Mouse (Mus musculus): ENCODE results near the gene Sema4f.

Gene Sema4f

GRCm38 (mm10) chr6:82915889-82916288 is 23.7 kb downstream of the Sema4f start:
- DNase-seq (ENCODE audit: low spot score), result peak; percentile 71

GRCm38 (mm10) chr6:82913336-82914247 is 26.0 kb downstream of the Sema4f start:
- DNase-seq (ENCODE audit: low spot score), result no peak

- no peak for DNase-seq (ENCODE audit: low spot score)
Measured at GRCm38 (mm10) chr6:82911303-82911702, 28.3 kb downstream of the Sema4f start.

DNA sequence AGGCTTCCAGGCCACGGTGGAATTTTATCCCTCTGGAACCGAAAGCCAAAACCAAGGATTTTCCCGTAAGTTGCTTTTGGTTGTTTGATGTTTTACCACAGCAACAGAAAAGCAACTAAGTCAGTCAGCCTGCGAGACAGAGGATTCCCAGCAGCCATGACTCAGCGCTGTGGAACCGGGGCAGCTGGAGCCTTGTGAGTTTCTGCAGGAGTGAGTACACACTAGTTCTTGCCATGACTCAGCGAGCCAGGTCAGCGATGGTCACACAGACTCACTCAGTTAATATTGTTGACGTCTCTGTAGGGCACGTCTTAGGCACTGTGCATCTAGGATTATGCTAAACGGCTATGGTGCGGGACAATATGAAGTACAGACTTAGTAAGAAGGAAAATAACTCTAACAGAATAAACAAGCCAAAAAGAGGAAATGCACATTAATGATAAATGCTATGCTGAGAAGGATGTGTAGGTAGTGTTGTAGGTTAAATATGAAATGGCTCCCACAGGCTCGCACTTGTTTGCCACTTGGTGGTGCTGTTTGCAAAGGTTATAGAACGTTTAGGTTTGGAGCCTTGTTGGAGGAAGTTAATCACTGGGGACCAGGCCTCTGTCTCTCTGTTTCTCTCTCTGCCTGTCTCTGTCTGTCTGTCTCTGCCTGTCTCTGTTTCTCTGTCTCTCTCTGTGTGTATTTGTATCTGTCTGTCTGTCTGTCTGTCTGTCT is 30.3 kb downstream of the Sema4f start:
- peak; percentile 65 for DNase-seq (ENCODE audit: low spot score)

GRCm38 (mm10) chr6:82908034-82908433 is 31.5 kb downstream of the Sema4f start:
- DNase-seq (ENCODE audit: low spot score), result no peak

GRCm38 (mm10) chr6:82906985-82907384 is 32.6 kb downstream of the Sema4f start:
- no peak for DNase-seq (ENCODE audit: low spot score)

- no peak for DNase-seq (ENCODE audit: low spot score)
Measured at GRCm38 (mm10) chr6:82902559-82902958, 37.0 kb downstream of the Sema4f start.

DNA sequence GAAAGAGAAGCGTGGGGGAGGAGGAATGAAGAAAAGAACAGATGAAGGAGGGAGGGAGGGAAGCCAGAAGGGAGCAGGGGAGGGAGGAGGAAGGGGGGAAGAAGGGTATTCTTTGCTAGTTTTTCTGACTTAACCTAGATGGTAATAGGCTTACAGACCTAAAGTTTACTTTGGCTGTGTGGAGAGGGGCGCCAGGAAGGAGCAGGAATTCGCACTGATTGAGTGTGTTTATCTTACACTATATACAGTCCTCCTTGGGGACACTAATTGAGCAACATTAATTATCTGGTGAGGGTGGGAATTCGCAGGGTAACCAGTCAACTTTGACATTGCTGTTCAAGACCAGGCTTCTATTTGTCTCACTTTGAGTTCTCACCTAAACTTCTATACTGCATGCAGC is 40.8 kb downstream of the Sema4f start:
- DNase-seq (ENCODE audit: low spot score), result no peak

GRCm38 (mm10) chr6:82898227-82898626 is 41.3 kb downstream of the Sema4f start:
- DNase-seq (ENCODE audit: low spot score), result no peak

- no peak for DNase-seq (ENCODE audit: low spot score)
Measured at GRCm38 (mm10) chr6:82897311-82897710, 42.3 kb downstream of the Sema4f start.

DNA sequence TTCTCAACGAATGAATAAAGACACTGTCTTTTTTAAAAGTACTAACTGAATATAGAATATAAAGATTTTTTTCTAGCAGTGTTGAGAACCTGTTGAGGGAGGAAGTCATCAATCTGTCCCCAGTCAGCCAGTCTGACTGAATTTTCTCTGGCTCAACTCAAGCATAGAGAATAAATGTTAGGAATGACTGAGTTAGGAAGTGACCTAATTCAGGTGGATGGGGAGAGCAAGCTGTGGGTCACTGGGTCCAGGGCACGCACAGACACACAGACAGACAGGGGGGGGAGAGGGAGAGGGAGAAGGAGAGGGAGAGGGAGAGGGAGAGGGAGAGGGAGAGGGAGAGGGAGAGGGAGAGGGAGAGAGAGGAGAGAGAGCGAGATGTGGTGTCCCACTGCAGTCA is 46.2 kb downstream of the Sema4f start:
- no peak for DNase-seq (ENCODE audit: low spot score)

DNA sequence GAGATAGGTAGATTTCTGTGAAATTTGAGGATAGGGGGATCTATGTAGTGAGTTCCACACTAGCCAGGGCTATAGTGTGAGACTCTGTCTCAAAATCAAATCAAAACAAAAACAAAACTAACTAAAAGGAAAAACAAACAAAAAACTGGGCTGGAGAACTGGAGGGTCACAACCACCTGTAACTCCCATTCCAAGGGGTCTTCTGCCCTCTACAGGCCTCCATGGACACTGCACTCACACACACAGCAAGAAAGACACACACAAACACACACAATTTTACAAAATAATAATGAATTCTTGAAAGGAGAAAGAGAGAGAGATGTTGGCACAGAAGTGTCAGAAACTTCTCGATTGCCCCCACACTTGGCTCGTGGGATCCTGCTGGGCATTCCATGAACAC is 47.0 kb downstream of the Sema4f start:
- DNase-seq (ENCODE audit: low spot score), result peak; percentile 40

GRCm38 (mm10) chr6:82891488-82891887 is 48.1 kb downstream of the Sema4f start:
- DNase-seq (ENCODE audit: low spot score), result peak; percentile 35

GRCm38 (mm10) chr6:82886330-82886729 is 53.2 kb downstream of the Sema4f start:
- no peak for DNase-seq (ENCODE audit: low spot score)

GRCm38 (mm10) chr6:82885909-82886308 is 53.7 kb downstream of the Sema4f start:
- DNase-seq (ENCODE audit: low spot score), result no peak

DNA sequence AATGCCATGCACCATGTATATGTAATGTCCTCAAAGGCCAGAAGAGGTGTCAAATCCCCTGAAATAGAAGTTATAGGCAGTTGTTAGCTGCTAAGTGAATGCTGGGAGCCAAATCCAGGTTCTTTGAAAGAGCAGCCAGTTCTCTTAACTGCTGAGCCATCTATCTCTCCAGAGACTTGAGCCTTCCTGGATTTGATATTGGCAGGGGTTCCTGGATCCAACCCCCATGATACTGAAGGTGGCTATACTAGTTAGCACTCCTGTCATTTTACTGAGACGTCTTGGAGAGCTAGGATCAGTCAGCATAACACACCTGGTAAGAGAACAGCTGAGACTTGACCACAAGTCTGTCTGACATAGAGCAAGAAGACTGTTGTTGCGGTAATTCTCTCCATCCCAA is 54.1 kb downstream of the Sema4f start:
- no peak for DNase-seq (ENCODE audit: low spot score)

DNA sequence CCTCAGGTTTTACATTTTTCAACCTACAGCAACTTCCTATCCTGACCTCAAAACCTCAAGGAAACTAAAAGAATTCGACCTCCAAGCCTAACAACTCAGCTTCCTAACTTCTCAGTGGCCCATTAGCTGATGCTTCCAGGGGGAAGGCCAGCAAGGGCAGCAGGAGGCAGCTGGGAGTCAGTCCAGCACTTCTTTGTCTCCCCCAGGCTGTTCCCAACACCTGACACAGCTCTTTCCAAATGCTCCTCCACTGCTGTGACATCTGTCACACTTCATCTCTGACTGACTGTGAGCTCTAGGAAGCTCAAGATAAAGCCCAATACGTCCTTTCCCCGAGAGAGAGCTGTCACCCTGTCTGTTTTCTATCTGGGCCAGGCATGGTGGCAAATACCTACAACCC is 55.0 kb downstream of the Sema4f start:
- DNase-seq (ENCODE audit: low spot score), result no peak

DNA sequence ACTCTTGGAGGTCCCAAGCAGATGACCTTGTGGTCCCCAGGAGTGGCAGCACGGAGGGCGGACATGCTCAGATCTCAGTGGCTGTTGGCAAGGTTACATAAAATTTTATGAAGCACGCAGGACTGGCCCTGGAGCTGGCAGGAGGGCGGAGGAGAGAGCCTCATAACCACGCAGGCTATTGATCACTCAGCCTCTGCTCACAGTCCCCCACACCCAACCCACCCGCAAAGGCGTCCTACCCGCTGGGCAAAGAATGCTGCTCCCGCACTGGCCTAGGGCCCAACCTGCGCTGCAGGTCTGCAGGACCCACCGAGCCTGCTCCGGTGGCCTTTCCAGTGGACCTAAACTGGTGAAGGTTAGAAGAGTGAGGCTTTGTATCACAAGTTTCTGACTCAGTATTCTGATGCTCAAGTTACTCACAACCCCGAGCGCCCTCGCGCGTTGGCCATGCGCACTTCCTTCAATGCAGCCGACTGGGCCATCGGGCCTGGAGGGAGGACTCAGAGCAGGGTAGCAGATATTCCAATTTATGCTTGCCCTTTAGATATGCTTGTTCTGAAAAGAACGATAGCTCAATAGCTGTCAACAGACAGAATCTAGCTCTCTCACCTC is 58.0 kb downstream of the Sema4f start:
- DNase-seq (ENCODE audit: low spot score), result peak; percentile 76

- DNase-seq (ENCODE audit: low spot score), result no peak
Measured at GRCm38 (mm10) chr6:82880807-82881206, 58.8 kb downstream of the Sema4f start.

DNA sequence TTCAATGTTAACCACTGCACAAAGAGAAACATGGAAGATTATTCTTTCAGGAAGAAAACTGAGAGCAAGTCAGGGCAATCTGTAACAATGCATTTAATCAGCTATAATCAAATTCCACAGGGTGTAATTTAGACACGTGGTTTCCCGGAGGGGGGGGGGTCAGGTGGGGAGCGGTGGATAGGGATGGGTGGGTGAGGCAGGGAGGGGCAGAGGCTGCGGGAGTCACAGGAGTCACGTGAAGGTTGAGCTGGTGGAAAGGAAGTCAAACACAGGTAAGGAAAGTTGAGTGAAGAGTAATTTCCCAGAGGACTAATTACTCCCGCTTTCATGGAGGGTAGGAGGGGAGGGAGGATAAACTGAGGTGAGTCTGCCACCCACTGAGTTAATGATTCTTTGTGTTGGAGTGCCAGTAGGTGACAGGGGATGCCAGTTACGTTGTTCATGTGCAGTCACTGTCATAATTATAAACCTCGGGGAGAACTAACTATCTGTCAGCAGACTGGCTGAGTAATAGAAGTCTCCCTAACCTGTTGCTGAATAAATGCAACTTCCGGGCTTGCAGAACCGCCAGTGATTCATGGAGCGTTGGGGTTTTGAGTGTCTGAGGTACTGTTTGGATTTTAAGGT is 60.0 kb downstream of the Sema4f start:
- DNase-seq (ENCODE audit: low spot score), result no peak

- DNase-seq (ENCODE audit: low spot score), result no peak
Measured at GRCm38 (mm10) chr6:82875509-82875935, 64.0 kb downstream of the Sema4f start.

DNA sequence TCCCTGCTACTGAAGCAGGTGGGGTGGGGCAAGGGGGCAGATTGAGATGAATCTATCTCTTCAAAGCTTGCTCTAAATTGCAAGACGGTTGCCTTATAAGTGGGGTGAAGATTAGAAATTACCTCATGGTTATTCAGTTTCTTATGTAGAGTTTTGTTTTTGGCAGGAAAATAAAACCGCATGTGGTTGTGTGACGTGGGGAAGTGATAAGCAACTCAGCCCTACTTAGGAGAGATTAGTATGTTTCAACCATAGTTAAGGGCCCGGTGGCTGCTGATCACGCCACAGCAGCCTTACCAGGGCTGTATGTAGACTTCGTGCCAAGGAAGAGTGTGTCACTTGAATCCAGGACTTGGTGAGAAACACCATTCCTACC is 67.2 kb downstream of the Sema4f start:
- no peak for DNase-seq (ENCODE audit: low spot score)
